Mouse (Mus musculus) hindbrain, embryonic 11.5 days (tissue): ENCODE data around the gene Wwox. TPM values are rescaled to one million over a fixed set of nuclear protein-coding genes. Genes with fewer than 3 reads are reported as not detected.

Experiments
- ATAC-seq: fragments of 200-750 bp; cut with Nextera tagmentation; 2 replicates; pipeline ENCODE4 v1.8.0; 2017; ENCODE audit warnings: mild to moderate bottlenecking, moderate TSS enrichment, moderate library complexity; ENCODE audit not compliant: low FRiP score
- DNase-seq: peaks from one replicate; pipeline ENCODE4 v3.0.0-alpha.2; 2015; ENCODE audit warnings: low spot score
- H3K27ac ChIP-seq: fragments of 300-500 bp; sonication (generic); 2 replicates; pipeline ENCODE4 v1.5.1; 2014; ENCODE audit warnings: mild to moderate bottlenecking, low read depth, low read length
- H3K27me3 ChIP-seq: fragments of 300-500 bp; sonication (generic); 2 replicates; pipeline ENCODE4 v1.6.1; 2014; ENCODE audit warnings: mild to moderate bottlenecking, low read length, moderate library complexity, mixed read lengths; ENCODE audit not compliant: control insufficient read depth, insufficient read depth
- H3K36me3 ChIP-seq: fragments of 300-500 bp; sonication (generic); 2 replicates; pipeline ENCODE4 v1.6.1; 2014; ENCODE audit warnings: mild to moderate bottlenecking, low read length, moderate library complexity, mixed read lengths; ENCODE audit not compliant: control insufficient read depth, insufficient read depth
- H3K4me1 ChIP-seq: fragments of 300-500 bp; sonication (generic); replicated peaks from 2 replicates; pipeline ENCODE4 v1.6.1; 2014; ENCODE audit warnings: low read length, mixed read lengths; ENCODE audit not compliant: control insufficient read depth, insufficient read depth
- H3K4me2 ChIP-seq: fragments of 300-500 bp; sonication (generic); replicated peaks from 2 replicates; pipeline ENCODE4 v1.6.1; 2014; ENCODE audit warnings: mild to moderate bottlenecking, low read depth, low read length
- H3K4me3 ChIP-seq: fragments of 300-500 bp; sonication (generic); 2 replicates; pipeline ENCODE4 v1.5.1; 2014; ENCODE audit warnings: low read depth, low read length
- H3K9ac ChIP-seq: fragments of 300-500 bp; sonication (generic); 2 replicates; pipeline ENCODE4 v1.6.1; 2014; ENCODE audit warnings: low read depth, low read length
- H3K9me3 ChIP-seq: fragments of 300-500 bp; sonication (generic); 2 replicates; pipeline ENCODE4 v1.6.1; 2016; ENCODE audit warnings: low read length; ENCODE audit not compliant: control insufficient read depth
- WGBS: fragments of 180-500 bp; shearing (Covaris S2); extraction: QIAGEN DNeasy Blood & Tissue Kit; methylation state at CpG from one replicate; pipeline ENCODE4 v1.1.7; 2014; 5-methylcytosine and 5-hydroxymethylcytosine counted together
- polyA plus RNA-seq: library from polyadenylated mRNA; unstranded; fragments of >200 nt; fragmentation: Nextera tagmentation; extraction: Ambion mirVana; gene quantifications from 2 replicates; pipeline ENCODE4 v1.2.1, GENCODE M21; 2014

The Wwox gene
- polyA plus RNA-seq, 1 experiment from 2014 or later: 14.1 TPM

- H3K4me1 ChIP-seq: no peaks in the 10 kb centered on the region
- H3K9me3 ChIP-seq: no peaks in the 10 kb centered on the region
- no peaks in the 10 kb centered on the region for H3K36me3 ChIP-seq
- no peak overlapping the region for H3K4me3 ChIP-seq
- no peak overlapping the region for H3K27ac ChIP-seq
- H3K27me3 ChIP-seq: no peaks in the 10 kb centered on the region
- DNase-seq (no peak), ATAC-seq (no peak)
- WGBS: 93% methylated on average over 2 of the region's 2 CpGs
- H3K4me2 ChIP-seq: no peak overlapping the region
- H3K9ac ChIP-seq: no peak overlapping the region
These were observed 672.6 kb downstream of the Wwox start for GRCm38 (mm10) chr8:115112062-115112461.

- WGBS: 34% methylated on average over 6 of the region's 6 CpGs
- Histone ChIP-seq H3K36me3 (no peaks in the 10 kb centered on the region), H3K9ac (no peak overlapping the region), H3K4me3 (no peak overlapping the region), H3K27ac (no peak overlapping the region), H3K9me3 (no peaks in the 10 kb centered on the region), H3K4me1 (no peaks in the 10 kb centered on the region), H3K4me2 (no peak overlapping the region), H3K27me3 (no peaks in the 10 kb centered on the region)
- DNase-seq (no peak), ATAC-seq (no peak)
These were observed 675.0 kb downstream of the Wwox start for GRCm38 (mm10) chr8:115114498-115114897.

GRCm38 (mm10) chr8:115126081-115126480 lies 686.6 kb downstream of the Wwox start:
- WGBS: 57% methylated on average over 7 of the region's 7 CpGs
- H3K4me2 ChIP-seq: no peak overlapping the region
- no peak overlapping the region for H3K27ac ChIP-seq
- H3K4me1 ChIP-seq: no peaks in the 10 kb centered on the region
- no peak for DNase-seq
- H3K9me3 ChIP-seq: no peaks in the 10 kb centered on the region; the same call in 1 of the 2 replicates
- no peak overlapping the region for H3K9ac ChIP-seq
- H3K4me3 ChIP-seq: no peak overlapping the region
- H3K36me3 ChIP-seq: no peaks in the 10 kb centered on the region
- no peak for ATAC-seq
- no peaks in the 10 kb centered on the region for H3K27me3 ChIP-seq

DNA sequence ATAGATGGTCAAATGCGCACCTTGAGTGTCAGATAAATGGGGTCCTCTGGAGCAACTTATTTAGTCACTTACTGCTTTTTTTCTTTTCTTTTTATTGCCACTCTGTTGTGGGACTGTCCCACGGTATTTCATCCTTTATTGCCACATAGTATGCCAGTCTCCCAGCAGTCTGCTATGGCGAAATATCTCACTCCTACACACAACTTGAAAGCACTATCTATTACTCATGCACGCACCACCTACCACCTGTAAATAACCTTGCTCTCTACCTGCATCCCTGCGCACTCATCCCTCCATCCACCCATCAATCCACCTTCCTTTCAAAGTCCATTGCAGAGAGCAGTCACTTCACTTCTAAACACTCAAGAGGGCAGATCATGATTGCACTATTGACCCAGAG lies 687.2 kb downstream of the Wwox start:
- 91% methylated on average over 5 of the region's 5 CpGs for WGBS

DNA sequence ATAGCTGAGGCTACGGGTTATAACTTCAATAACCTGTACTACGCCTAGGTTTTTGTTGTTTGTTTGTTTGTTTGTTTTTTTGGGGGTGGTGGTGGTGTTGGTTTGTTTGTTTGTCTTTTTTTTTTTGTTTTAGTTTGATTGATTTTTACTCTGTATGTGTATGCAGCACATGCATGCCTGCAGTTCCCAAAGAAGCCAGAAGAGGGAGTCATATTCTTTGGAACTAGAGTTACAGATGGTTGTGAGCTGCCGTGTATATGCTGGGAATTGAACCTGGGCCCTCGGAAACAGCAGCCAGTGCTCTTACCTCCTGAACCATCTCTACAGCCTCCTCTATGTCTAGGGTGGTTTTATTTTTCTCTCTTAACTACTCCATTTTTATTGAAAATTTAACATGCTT lies 689.9 kb downstream of the Wwox start:
- no peak overlapping the region for H3K9ac ChIP-seq
- no peak for DNase-seq
- 94% methylated on average over 4 of the region's 4 CpGs for WGBS

More for the DNA sequence above, 687.2 kb downstream of the Wwox start:
- no peak for DNase-seq
- no peak overlapping the region for H3K27ac ChIP-seq
- no peak overlapping the region for H3K9ac ChIP-seq
- no peaks in the 10 kb centered on the region for H3K4me1 ChIP-seq
- ATAC-seq: no peak
- no peak overlapping the region for H3K4me3 ChIP-seq
- H3K4me2 ChIP-seq: no peak overlapping the region
- no peaks in the 10 kb centered on the region; the same call in 1 of the 2 replicates for H3K9me3 ChIP-seq
- H3K27me3 ChIP-seq: no peaks in the 10 kb centered on the region
- no peaks in the 10 kb centered on the region for H3K36me3 ChIP-seq

DNA sequence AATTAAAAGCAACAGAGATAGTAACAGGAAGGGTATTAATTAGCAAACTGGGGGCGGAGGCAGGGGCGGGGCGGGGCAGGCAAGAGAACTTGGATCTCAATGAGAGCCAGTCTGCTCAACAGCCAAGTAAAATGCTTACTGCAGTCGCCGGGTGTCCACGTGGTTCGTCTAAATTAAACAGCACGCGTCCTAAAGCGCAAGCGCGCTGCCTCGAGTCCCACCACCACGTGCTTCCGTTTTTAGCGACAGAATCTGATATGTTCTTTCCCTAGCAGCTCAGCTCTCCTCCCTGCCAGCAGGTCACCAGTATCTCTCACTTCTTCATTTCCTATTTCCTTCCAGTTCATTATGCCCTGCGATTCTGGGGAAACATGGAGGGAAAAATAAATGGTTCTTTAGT lies 693.7 kb downstream of the Wwox start:
- no peak overlapping the region for H3K9ac ChIP-seq
- H3K4me1 ChIP-seq: no peaks in the 10 kb centered on the region
- H3K27ac ChIP-seq: no peak overlapping the region
- H3K9me3 ChIP-seq: no peaks in the 10 kb centered on the region; the same call in 1 of the 2 replicates
- WGBS: 88% methylated on average over 17 of the region's 17 CpGs
- H3K4me2 ChIP-seq: no peak overlapping the region
- no peak for ATAC-seq
- no peaks in the 10 kb centered on the region for H3K36me3 ChIP-seq
- no peak overlapping the region for H3K4me3 ChIP-seq
- DNase-seq: no peak
- no peaks in the 10 kb centered on the region for H3K27me3 ChIP-seq

More for the DNA sequence above, 689.9 kb downstream of the Wwox start:
- Histone ChIP-seq H3K27ac (no peak overlapping the region), H3K9me3 (no peaks in the 10 kb centered on the region; the same call in 1 of the 2 replicates), H3K4me2 (no peak overlapping the region), H3K36me3 (no peaks in the 10 kb centered on the region), H3K4me3 (no peak overlapping the region), H3K27me3 (no peaks in the 10 kb centered on the region), H3K4me1 (no peaks in the 10 kb centered on the region)
- ATAC-seq: no peak

- Histone ChIP-seq H3K9ac (no peak overlapping the region), H3K4me1 (no peaks in the 10 kb centered on the region), H3K9me3 (no peaks in the 10 kb centered on the region; the same call in 1 of the 2 replicates), H3K4me3 (no peak overlapping the region), H3K27me3 (no peaks in the 10 kb centered on the region), H3K27ac (no peak overlapping the region), H3K4me2 (no peak overlapping the region), H3K36me3 (no peaks in the 10 kb centered on the region)
- no peak for ATAC-seq
- WGBS: 54% methylated on average over 7 of the region's 7 CpGs
- DNase-seq: no peak
These were observed 694.3 kb downstream of the Wwox start for GRCm38 (mm10) chr8:115133711-115134218.

DNA sequence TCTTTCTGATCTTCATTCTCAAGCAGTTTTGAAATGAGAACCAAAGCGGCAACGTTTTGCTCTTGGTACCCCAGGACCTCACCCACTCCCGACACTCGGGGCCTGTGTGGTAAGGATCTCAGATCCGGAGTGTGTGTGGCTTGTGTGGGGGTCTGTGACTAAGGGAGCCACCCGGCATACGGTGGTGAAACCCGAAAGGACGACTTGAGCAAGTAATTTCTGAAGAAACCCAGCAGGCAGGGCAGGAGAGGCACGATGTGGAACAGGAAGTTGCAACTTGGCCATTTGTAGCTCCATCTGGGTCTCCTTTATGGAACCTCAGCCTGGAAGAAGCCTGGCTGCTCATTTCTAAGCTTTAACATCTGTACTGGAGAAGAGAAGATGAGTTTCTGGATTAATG lies 697.4 kb downstream of the Wwox start:
- no peak for ATAC-seq
- no peak overlapping the region for H3K4me3 ChIP-seq
- WGBS: 84% methylated on average over 10 of the region's 10 CpGs
- no peak for DNase-seq
- H3K9me3 ChIP-seq: no peaks in the 10 kb centered on the region
- no peak overlapping the region for H3K4me2 ChIP-seq
- H3K36me3 ChIP-seq: no peaks in the 10 kb centered on the region
- H3K27ac ChIP-seq: no peak overlapping the region
- no peaks in the 10 kb centered on the region for H3K4me1 ChIP-seq
- no peaks in the 10 kb centered on the region for H3K27me3 ChIP-seq
- H3K9ac ChIP-seq: no peak overlapping the region

GRCm38 (mm10) chr8:115141614-115142013 lies 702.2 kb downstream of the Wwox start:
- DNase-seq (no peak), ATAC-seq (no peak)
- 0 out of 2 replicates have a peak, but pooled peaks cover 2% of the 10 kb centered on the region for H3K4me1 ChIP-seq
- H3K27ac ChIP-seq: no peak overlapping the region
- H3K4me2 ChIP-seq: no peak overlapping the region
- no peaks in the 10 kb centered on the region for H3K9me3 ChIP-seq
- H3K4me3 ChIP-seq: no peak overlapping the region
- no peaks in the 10 kb centered on the region for H3K36me3 ChIP-seq
- no peak overlapping the region for H3K9ac ChIP-seq
- H3K27me3 ChIP-seq: no peaks in the 10 kb centered on the region
- WGBS: 58% methylated on average over 8 of the region's 8 CpGs
